Mouse (Mus musculus) ES-E14 (cell line): Measurements from ENCODE around the gene Prune1. TPM values are rescaled to one million over a fixed set of nuclear protein-coding genes. Genes with fewer than 3 reads are reported as not detected.

ENCODE experiments used
- DNase-seq: peaks from one replicate; pipeline ENCODE4 v3.0.0-alpha.2; 2013; ENCODE audit warnings: low read depth, low spot score
- H3K27ac ChIP-seq: 2 replicates; pipeline ENCODE4 v1.5.1; 2012; ENCODE audit warnings: low read depth, mild to moderate bottlenecking, low read length, moderate library complexity, mixed read lengths; ENCODE audit not compliant: poor library complexity, insufficient read depth, severe bottlenecking
- H3K36me3 ChIP-seq: 2 replicates; pipeline ENCODE4 v1.6.1; 2012; ENCODE audit warnings: mild to moderate bottlenecking, low read length, moderate library complexity, mixed read lengths; ENCODE audit not compliant: control insufficient read depth, poor library complexity, insufficient read depth, severe bottlenecking
- H3K4me1 ChIP-seq, 2 experiments: fragments of 150-350 bp in 1 of 2; sonication (generic) in 1 of 2; 2 replicates each; pipeline ENCODE4 v1.6.1; 2012; ENCODE audit warnings: low read length in 2 of 2, mild to moderate bottlenecking in 1 of 2, mixed read lengths in 1 of 2; ENCODE audit not compliant: control insufficient read depth in 2 of 2, insufficient read depth in 2 of 2, poor library complexity in 1 of 2
- H3K4me3 ChIP-seq, 2 experiments: fragments of 150-350 bp in 1 of 2; sonication (generic) in 1 of 2; 2 replicates each; pipeline ENCODE4 v1.5.1; 2012; ENCODE audit warnings: low read length in 2 of 2, low read depth in 1 of 2, mild to moderate bottlenecking in 1 of 2, mixed read lengths in 1 of 2; ENCODE audit not compliant: insufficient read depth in 1 of 2, poor library complexity in 1 of 2, severe bottlenecking in 1 of 2
- H3K9ac ChIP-seq: 2 replicates; pipeline ENCODE4 v1.6.1; 2012; ENCODE audit warnings: low read depth, mild to moderate bottlenecking, low read length, mixed read lengths; ENCODE audit not compliant: poor library complexity, insufficient read depth, severe bottlenecking
- H3K9me3 ChIP-seq: fragments of 150-350 bp; sonication (generic); 2 replicates; pipeline ENCODE4 v1.6.1; 2012; ENCODE audit warnings: low read depth, mild to moderate bottlenecking, low read length; ENCODE audit not compliant: control insufficient read depth, insufficient read depth
- CHD2 ChIP-seq: IDR thresholded peaks from 2 replicates; pipeline ENCODE4 v1.6.1; 2014; ENCODE audit warnings: mild to moderate bottlenecking, low read depth, low read length, inconsistent platforms
- HCFC1 ChIP-seq: IDR thresholded peaks from 2 replicates; pipeline ENCODE4 v1.6.1; 2012; ENCODE audit warnings: low read length, inconsistent platforms, borderline replicate concordance; ENCODE audit not compliant: insufficient read depth
- MAFK ChIP-seq: IDR thresholded peaks from 2 replicates; pipeline ENCODE4 v1.6.1; 2014; ENCODE audit warnings: mild to moderate bottlenecking, low read depth, low read length, inconsistent platforms; ENCODE audit not compliant: insufficient read depth
- ZC3H11A ChIP-seq: IDR thresholded peaks from 2 replicates; pipeline ENCODE4 v1.6.1; 2012; ENCODE audit warnings: low read depth, mild to moderate bottlenecking, inconsistent platforms, low read length, borderline replicate concordance
- ZNF384 ChIP-seq: IDR thresholded peaks from 2 replicates; pipeline ENCODE4 v1.6.1; 2012; ENCODE audit warnings: low read depth, low read length, inconsistent platforms
- in situ Hi-C, 2 experiments: fragments of 600-800 bp; cut with MboI; formaldehyde crosslinking; loops; one replicate each; pipeline ENCODE4 v1.15.1; 2025; ENCODE audit warnings: low sequenced_read_pairs in 2 of 2, inconsistent platforms in 1 of 2; ENCODE audit not compliant: unreplicated experiment in 2 of 2
- total RNA-seq: library from RNA; depleted of rRNA; stranded (reverse); fragments of 300-350 nt; gene quantifications from 2 replicates; pipeline ENCODE4 v1.2.3, GENCODE M21; 2012

The Prune1 gene
- total RNA-seq, 1 experiment = 26.4 TPM

DNA sequence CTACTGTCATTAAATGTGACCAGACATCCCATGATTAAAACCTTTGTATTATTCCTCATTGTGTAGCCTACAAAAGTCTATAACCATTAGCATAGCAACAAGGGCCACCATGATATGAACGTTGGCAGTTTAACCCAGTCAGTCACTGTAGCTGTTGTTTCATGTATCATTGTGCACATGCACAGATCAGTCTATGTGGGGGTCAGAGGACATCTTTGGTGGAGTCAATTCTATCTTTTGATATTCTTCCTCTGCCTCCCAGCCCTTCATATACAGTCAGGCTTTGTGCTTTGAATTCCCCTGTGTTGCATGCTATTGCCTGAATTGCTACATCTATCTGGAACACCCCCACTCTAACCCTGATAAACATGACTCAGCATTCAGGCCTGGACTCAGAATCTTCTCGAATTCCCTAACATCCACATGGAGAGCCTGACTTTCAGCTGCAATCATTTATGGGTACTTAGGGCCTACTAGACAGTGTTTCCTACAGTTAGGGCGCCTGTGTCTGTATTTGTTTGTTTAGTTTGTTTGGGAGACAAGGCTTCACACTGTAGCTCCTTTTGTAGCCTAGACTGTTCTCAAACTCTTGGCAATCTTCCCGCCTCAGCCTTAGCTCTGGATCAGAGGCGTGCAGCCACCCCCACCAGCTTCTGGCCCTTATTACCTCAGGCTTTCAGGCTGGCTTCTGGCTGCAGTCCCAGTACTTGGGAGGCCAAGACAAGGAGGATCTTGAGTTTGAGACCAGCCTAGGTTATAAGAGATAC, 35.2 kb downstream of the Prune1 start:
- H3K27ac ChIP-seq = no peak overlapping the region
- peaks cover 3% of the 10 kb centered on the region; the same call in 1 of the 2 replicates for H3K36me3 ChIP-seq
- no peak; the same call in 1 of the 2 replicates for TF ChIP-seq MAFK
- no peak for TF ChIP-seq ZNF384
- no peak for TF ChIP-seq CHD2
- no peak for TF ChIP-seq ZC3H11A
- no peak for TF ChIP-seq HCFC1
- H3K4me3 ChIP-seq = no peak overlapping the region
- DNase-seq = no peak
- peaks cover 0 to 15% of the 10 kb centered on the region in 2 experiments; a peak in 3 of 4 replicates for H3K4me1 ChIP-seq
- no peak overlapping the region for H3K9ac ChIP-seq
- no peaks in the 10 kb centered on the region for H3K9me3 ChIP-seq
- in situ Hi-C loops = no loop called here

DNA sequence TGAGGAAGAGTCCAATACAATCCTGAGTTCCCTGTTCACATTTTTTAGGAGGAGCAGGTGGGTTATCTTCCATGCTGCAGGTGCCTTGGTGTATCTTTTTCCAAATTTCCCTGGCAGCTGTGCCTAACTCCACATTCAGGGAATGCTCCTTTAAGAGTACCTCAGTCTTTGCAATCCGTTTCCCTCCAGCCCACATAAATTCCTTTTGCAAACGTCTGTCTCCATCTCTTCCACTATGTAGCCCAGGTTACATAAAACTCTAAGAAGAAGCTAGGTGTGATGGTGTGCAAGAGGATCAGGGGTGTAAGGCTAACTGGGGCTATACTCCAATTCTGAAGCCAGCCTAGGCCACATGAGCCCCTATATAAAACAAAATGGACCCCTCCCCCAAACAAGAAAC, 38.8 kb downstream of the Prune1 start:
- in situ Hi-C loops = no loop called here

DNA sequence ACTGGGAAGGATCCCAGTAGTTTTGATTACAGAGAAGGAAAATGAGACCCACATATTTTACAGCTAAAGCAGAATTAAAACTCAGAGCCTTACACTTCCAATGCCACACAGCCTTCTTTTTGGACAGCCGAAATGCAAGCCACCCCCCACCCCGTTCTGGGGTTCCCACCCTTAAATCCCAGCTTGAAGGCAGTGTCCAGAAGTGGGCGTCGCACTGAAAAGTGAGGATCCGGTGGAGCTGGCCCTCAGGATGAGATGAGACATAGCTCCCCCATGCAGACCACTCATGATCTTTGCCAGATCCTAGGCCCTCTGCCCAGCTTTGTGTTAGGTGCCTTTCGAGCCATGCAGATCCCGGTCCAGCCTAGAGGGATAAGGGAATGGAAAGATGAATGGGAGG, 40.4 kb downstream of the Prune1 start, which contains the start of gene Gm128:
Gene Gm128 (minus strand): TSS at position 101 of the 400 bp plus-strand sequence.
- Histone ChIP-seq H3K36me3 (peaks cover 8% of the 10 kb centered on the region; the same call in 1 of the 2 replicates), H3K4me3 (peak within 1 kb of the TSS; percentile 34 to 51), H3K4me1 (peaks cover 0 to 11% of the 10 kb centered on the region in 2 experiments; a peak in 3 of 4 replicates), H3K27ac (no peak within 1 kb of the TSS), H3K9ac (peak within 1 kb of the TSS; percentile 58), H3K9me3 (no peaks in the 10 kb centered on the region)
- in situ Hi-C loops = no loop called here
- no peak for DNase-seq
- TF ChIP-seq CHD2 (no peak), MAFK (no peak), ZNF384 (no peak), HCFC1 (no peak), ZC3H11A (no peak)

More for the DNA sequence above, 38.8 kb downstream of the Prune1 start:
- H3K9me3 ChIP-seq = no peaks in the 10 kb centered on the region
- H3K36me3 ChIP-seq = peaks cover 3% of the 10 kb centered on the region; the same call in 1 of the 2 replicates
- no peak overlapping the region for H3K9ac ChIP-seq
- H3K27ac ChIP-seq = no peak overlapping the region
- peaks cover 0 to 12% of the 10 kb centered on the region in 2 experiments; a peak in 3 of 4 replicates for H3K4me1 ChIP-seq
- DNase-seq = no peak
- H3K4me3 ChIP-seq = no peak overlapping the region
- TF ChIP-seq CHD2 = no peak
- TF ChIP-seq HCFC1 = no peak
- TF ChIP-seq MAFK = no peak
- no peak for TF ChIP-seq ZC3H11A
- TF ChIP-seq ZNF384 = no peak

DNA sequence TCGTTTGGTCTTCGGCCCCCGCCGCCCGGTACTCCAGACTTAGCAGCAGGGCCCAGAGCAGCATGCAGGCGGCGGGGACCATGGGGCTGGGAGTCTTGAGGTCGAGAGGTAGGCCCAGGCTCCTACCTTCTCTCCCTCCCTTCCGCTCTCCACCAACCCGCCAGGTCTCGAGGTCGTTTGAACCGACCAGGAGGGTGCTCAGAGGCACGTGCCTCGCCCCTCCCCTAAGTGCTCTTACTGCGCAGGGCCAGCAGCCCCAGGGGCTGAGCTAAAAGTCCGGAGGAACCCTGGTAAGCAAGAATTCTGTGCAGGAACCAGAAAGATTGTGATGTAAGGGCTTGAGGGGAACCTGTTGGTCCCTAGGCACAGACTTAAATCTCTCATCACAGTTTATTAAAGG, 41.0 kb downstream of the Prune1 start:
- Histone ChIP-seq H3K36me3 (peaks cover 13% of the 10 kb centered on the region; the same call in 1 of the 2 replicates), H3K9me3 (no peaks in the 10 kb centered on the region), H3K27ac (no peak overlapping the region), H3K9ac (peak overlapping the region; percentile 58), H3K4me1 (peaks cover 0 to 13% of the 10 kb centered on the region in 2 experiments; a peak in 3 of 4 replicates), H3K4me3 (peak overlapping the region; percentile 34 to 51)
- TF ChIP-seq ZNF384 (no peak), ZC3H11A (no peak), CHD2 (no peak), HCFC1 (no peak)
- no peak for DNase-seq
- in situ Hi-C loops = no loop called here
